Mouse (Mus musculus): Measurements from ENCODE around the gene Rab1a.
"Not testable (repeated sequence)": the region's sequence is repeated elsewhere in the genome, so short reads cannot be mapped to it uniquely, and the experiment has no call there.

The Rab1a gene

DNA sequence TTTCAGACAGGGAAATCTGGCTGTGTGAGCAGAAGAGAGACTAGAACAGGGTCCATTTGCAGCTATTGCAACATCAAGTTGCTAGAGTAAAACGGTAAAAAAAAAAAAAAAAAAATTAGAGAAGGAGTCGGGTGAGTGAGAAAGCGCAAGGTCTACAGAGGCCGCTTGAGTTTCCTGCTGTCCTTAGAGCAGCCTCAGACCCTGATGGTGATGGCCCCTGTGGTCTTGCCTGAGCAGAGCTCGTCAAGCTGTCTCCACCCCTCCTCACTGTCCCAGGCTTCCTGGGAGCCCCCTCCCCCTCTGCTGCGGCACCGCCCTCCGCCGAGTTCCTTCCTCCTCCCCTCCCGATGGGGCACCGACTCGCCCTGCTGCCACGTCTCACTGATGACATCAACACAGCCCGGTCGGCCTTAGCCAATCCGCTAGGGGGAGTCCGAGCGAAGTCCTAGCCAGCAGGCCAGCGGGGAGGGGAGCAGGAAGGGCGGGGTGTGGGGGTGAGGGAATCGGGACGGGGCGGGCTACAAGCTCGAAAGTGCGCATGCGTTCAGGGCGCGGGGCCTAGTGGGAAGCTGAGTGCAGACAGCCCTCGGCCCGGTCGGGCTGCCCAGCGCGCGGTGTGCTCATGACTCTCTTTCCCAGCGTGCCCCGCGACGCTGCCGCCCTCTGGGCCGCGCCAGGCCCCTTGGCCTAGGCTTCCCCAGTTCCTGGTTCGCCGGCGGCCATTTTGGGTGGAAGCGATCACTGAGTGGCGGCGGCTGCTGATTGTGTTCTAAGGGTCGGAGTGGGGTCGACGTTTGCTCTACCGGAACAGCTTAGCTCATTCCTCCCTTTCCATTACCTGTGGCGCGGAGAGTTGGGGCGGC, at the start of gene Rab1a:
TSS of gene Rab1a (plus strand) at position 720 of the 863 bp plus-strand sequence.
- DNase-seq, result peak; percentile 100

DNA sequence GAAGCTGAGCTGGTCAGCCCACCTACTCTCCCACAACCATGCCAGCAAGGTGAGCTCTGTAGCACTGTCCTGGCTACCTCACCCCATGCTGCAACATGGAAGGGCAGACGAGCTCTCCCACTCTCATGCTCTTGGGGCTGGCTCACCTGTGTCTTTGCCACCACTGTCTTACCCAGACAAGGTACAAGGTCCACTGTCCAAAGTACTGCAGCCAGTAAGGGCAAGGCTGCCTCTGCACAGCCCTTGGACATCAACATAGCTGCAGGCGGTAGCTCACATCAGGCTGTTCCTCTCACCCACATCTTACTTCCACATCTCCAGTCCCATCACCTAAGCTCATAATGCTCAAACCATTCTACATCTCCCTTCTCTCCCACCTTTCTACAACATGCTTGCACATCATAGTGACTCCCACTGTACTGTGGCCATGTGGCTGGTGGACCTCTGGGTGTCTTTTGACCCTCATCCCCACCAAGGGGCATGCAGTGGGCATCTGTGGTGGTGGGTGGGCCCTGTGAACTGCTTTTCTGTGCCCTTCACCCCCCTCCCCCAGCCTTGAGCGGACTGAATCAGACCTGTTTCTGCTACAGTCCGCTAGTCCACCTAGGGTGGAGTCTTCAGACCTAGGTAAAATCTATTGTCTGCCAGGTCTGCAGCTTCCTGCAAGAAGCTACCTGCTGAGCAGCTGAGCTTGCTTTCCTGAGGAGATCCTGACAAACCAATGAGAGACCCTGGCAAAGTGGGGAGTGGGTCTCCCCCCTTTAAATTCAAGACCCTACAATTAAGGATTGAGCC, 48.9 kb upstream of the Rab1a start:
- no peak for DNase-seq

DNA sequence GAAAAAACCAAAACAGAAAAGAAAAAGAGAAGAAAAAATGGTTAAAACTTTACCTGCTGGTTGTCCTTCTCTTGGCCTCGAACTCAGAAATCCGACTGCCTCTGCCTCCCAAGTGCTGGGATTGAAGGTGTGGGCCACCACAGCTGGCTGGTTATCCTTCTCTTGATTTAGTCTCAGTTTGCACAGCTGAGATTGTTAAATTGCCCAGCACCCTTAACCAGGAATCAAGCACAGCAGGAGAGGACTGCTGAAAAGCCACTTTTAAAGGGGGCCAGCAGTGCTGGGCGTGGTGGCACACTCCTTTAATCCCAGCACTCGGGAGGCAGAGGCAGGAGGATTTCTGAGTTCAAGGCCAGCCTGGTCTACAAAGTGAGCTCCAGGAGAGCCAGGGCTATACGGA, 47.7 kb upstream of the Rab1a start:
- not testable (repeated sequence) for DNase-seq

DNA sequence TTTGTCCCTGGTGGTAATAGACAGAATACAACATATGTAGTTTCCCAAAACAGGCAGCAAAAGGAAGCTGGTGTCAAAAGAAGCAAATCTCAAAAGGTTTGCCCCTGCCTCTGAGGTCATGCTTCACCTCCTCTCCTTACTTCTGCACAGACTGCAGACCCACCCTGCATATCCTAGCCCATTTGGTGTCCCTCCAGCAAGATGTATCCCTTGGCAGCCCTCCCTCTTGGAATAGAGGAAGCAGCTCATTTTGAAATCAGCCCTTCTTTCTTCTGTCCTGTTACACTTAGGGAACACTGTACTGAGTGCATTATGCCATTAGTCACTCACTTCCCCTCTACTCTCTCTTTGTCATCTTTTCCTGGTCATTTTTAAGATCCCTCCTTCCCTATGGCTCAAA, 42.4 kb upstream of the Rab1a start:
- DNase-seq, result no peak

DNA sequence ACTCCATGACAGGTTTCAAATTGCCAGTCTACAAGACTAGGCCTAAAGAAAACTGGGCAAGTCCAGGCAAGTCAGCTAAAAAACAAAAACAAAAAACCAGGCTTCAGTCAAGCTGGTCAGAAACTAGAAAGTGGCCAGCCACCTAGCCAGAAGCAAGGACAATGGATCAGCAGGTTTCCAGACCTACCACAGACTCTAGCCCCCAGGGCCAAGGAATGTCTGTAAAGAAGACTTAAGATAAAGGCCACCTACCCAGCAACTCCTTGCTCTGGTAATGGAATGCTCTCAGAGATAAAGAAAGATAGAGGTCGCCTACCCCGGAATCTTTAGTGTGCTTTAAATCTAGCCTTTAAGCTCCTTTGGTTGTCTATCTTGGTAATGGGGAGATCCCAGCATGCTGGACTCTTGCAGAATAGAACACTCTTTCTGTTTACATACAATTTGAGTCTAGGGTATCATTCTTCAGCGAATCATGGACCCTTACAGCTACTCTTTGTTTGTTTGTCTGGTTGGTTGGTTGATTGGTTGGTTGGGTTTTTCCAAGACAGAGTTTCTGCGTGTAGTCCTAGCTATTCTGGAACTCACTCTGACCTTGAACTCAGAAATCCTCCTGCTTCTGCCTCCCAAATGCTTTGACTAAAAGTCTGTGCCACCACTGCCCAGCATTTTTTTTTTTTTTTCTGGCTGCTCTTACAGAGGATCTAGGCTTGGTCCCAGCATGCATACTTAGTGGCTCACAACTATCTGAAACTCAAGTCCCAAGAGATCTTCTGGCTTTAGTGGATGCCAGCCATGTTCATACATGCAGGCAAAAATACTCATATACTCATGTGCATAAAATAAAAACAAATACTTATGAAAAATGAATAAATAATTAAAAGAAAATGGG, 36.0 kb upstream of the Rab1a start:
- DNase-seq, result no peak

DNA sequence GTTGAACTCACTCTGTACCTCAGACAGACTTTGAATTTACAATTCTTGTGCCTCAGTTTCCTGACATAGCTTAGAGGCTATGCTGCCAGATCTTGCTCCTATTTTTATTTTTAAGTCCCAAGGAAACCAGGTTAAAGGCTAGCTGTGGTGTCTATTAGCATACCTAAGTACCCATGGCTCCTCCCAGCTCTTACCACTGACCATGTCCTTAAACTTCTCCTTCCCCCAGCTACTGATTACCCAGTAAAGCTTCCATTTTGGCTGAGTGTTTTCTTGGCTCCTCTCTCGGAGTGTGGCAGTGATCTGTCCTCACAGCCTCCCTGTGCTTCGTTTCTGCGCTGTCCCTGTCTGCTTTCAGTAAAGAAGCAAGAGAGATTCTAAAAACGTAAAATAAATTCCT, 35.2 kb upstream of the Rab1a start:
- DNase-seq, result no peak

DNA sequence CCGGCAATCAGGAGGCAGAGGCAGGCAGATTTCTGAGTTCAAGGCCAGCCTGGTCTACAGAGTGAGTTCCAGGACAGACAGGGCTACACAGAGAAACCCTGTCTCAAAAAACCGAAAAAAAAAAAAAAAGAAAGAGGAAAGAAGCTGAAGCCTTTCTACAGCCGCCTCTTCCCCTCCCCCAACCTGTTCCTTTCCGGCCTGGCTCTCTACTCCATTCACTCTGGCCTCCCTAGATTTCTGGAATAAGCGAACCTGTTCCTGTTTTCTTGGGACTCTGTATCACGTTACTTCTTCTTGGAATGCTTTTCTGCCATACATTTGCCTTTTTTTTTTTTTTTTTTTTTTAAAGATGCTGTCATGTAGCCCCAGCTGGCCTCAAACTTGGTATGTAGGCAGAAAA, 34.8 kb upstream of the Rab1a start:
- not testable (repeated sequence) for DNase-seq

DNA sequence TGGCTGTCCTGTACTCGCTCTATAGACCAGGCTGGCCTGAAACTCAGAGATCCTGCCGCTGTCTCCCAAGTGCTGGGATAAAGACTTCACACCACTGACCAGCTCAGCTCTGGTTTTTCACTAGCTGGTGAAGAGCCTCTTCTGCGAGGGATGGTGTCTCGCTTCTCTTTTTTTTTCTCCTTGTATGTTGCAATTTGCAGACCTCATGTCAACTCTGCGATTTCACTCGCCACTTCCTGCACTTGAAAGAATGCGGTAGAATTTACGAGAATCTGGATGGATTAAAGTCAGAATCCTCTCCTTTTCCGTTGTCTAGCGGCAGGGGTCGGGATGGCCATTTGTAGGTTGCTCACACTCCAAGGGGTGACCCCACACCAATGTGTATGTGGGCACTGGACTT, 32.3 kb upstream of the Rab1a start:
- no peak for DNase-seq

DNA sequence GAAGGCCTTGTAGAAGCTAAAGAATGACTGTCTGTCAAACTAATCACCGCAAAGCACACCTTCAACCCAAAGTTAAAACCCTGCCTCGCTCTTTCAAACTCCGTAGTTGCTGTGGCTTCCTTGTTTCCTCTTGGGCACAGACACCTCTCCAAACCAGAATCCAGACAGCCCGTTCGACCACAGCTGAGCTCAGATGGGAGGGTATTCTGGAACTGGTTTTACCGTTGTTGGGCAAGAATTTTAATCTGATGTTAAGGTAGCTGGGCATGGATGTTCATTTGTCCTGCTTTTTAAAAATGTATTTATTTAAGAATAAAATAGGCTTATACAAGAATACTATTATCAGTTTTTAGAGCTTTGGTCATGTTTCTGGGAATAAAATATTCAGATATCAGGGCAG, 14.0 kb upstream of the Rab1a start:
- DNase-seq, result no peak

DNA sequence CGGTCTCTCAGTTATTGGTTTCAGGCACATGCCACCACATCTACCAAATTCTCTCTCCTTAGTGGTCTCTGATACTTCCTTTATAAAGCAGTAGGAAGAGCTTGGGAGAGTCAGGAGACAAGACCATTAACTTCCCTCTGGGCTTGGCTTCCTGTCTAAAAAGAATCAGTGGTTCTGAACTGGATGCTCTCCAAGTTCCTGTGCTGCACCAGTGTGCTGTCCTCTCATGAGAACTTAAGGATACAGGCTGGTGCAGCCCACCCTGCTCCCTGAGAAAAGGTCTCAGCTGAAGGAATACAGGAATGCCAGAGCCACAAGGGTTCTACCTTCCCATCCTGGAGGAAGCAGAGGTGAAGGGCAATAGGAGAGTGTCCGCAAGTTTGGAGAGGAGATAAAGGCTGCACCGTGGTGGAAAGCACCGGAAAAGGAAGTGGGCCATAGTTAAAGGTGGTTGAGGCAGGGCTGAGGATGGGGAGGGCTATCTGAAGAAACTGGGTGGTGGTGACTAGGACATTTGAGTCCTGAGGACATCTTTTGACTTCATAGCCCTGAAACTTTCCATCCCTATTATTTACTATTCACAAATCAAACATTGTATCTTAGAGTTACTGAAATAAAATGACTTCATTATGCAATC, 8.0 kb upstream of the Rab1a start:
- peak in 1 of 2 experiments; percentile 3 for DNase-seq

DNA sequence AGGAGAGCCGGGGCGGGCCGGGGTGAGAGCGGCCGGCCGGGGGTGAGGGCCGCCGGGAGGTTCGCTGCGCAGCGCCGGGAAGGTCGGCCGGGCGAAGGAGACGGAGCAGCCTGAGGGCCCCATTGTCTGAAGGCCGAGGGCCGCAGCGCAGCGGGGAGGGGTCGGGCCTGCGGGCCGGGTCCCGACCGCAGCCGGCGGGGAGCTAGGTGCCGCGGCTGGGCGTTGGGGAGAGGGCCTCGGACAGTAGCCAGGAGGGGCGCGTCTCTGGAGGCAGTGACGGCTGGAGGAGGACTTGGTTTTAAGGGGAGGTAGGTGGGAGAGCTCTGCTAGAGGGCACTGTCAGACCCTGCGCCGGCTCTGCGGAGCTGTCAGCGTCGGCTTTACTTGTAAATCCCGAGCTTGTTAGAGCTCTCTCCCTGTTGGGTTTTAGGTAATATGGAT, 449 bp downstream of the Rab1a start:
- DNase-seq, result peak in 1 of 2 experiments; percentile 58

DNA sequence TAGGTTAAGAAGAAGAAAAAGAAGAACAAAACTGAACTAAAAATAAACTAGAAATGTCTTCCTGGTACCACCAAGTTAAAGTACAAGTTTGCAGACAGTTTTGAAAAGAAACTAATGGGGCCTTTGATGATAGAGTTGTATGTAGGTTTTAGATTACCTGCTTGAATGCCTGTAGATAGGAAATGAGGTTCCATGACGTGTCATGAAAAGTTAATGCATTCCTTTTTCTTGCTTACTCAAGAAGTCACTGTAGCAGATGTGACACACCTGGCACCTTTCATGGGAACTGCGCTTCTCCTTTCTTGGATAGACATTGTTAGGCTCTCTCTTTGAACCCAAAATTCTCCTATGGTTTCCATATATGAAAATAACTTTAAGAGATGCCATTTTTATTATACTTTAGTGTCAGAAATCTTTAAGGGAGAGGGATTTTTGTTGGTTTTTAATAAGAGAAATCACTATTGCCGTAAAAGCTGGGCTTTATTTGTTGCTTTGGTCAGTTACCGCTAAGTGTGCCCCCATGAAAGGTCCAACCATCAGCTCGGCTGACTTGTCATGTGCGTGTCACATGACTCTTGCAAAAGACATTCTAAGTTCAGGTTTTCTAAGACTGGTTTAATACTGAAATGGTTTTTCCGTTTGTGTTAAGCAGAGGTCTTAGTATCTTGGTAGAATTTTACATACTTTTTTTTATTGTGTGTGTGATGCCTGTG, 1.2 kb downstream of the Rab1a start:
- no peak for DNase-seq

DNA sequence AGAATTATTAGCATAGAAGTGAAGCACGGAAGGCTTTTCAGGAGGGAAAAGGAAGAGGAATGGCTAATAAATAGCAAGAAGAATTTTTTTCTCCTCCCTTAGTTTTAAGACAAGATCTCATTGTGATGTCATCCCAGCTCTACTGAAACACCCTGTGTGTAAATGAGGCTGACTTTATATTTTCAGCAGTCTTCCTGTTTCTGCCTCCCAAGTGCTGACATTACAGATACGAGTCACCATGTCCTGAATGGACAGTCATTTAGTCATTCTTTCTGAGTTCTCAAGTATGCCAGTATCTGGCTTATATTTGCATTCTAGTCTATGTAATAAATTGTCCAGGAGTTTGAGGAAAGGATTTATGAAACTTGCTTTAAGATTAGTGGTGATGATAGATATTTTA, 3.1 kb downstream of the Rab1a start:
- DNase-seq, result no peak

DNA sequence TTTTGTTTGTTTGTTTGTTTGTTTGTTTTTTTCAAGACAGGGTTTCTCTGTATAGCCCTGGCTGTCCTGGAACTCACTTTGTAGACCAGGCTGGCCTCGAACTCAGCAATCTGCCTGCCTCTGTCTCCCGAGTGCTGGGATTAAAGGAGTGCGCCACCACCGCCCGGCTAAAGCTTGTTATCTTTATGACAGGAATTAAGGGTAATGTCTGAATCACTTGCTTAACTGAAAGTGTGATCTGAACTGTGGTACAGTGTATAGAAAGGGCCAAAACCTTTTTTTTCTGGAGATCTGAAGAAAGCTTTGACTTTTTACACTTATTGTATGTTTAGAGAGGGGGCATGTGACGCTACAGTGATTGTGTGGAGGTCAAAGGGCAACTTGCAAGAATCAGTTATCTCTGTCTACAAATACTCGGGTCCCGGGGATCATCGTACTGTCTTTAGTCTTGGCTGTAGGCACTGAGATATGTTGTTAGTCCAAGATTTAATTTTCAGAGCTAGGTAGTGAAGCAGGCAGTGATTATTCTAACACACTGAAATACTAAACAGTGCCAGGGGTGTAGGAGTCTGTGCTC, 3.7 kb downstream of the Rab1a start:
- DNase-seq, result no peak

DNA sequence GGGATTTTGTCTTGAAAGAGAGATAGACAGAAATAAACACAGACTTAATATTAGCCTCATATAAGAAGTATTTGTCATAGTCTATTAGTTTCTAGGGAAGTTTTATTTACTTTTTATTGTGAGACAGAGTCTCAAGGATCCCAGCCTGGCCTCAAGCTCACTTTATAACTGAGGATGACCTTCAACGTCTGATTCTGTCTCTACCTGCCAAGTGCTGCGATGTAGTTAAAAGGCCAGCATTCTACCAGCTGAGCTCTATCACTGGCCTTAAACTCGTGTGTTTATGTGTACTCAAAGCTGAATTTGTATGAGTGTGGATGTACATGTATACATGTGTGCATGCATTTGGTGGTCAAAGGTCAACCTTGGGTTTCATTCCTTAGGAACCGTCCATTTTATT, 4.3 kb downstream of the Rab1a start:
- no peak for DNase-seq

DNA sequence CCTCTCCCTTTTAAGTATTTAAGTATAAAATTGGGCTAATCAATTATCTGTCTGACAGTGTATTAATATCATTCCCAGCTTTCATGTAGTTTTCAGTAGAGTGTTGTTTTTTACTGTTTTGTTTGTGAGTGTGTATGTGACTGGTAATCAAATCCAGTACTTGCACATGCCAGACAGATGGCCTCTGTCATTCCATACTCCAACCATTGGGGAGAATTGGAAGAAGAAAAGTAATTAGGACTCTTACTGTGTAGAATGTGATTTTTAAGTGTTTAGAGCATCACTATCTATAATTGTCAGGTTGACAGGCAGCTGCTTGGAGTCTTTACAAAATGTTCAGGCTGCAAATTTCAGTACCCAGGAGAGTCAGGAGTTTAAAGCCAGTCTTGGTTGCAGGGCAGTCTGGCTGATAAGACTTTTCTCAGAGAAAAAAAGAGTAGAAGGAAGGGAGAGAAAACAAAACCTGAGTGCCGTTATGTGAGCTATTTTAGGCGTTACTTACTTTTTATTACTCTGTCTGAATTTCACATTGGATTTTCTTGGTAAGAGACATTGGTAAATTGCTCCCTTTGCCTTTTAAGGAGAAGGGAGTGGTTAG, 5.5 kb downstream of the Rab1a start:
- no peak for DNase-seq

DNA sequence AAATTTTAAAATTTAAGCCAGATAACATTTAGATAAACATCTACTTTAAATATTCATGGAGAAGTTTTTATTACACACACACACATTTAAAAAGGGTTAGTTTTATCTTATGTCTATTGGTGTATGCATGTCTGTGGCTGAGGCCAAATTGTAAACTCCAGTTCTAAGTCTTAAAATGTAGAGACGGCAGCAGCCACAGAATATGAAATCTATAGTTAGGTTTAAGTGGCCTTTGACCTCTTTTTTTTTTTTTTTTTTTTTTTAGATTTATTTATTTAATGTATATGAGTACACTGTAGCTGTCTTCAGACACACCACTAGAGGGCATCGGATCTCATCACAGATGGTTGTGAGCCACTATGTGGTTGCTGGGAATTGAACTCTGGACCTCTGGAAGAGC, 6.4 kb downstream of the Rab1a start:
- DNase-seq, result no peak

DNA sequence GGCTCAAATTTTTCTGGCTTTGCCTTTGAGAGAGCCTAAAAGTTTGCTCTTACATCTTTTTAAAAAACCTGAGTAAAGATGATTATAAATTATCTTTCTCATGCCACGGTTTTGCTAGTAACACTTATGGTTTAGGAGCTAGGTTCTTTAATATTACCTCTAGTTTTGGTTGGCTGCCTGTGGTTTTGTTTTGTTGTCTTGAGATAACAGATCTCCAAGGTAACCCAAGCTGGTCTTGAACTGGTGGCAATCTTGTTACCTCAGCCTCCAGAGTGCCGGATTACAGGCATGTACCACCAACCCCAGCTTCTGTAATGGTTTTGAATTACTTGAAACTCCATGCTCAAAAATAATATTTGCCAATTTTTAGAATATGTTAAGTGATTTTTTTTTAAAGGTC, 10.6 kb downstream of the Rab1a start:
- DNase-seq, result no peak

DNA sequence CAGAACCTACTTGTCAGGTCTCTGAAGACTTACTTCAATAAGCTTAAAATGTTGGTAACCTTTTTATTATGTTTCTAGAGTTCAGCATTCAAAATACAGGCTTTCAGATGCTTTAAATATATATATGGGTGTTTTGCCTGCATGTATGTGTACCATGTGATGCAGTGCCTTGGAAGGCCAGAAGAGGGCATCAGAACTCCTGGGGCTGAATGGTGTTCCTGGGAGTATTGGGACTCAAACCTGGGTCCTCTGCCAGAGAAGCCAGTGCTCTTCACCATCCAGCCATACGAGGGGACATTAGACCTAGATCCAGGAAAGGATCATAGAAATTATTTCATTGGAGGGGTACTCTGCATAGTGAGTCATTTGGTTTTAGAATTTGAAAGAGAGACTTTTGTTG, 13.5 kb downstream of the Rab1a start:
- DNase-seq, result peak; percentile 36 to 45

DNA sequence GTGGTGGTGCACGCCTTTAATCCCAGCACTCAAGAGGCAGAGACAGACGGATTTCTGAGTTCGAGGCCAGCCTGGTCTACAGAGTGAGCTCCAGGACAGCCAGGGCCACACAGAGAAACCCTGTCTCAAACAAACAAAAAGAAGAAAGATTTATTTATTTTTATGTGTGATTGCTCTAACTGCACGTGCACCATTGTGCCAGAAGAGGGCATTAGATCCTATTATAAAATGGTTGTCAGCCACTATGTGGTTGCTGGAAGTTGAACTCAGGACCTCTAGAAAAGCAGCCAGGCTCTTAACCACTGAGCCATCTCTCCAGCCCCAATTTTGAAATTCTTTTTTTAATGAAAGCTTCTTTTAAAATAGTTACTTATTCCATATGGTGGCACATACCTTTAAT, 15.2 kb downstream of the Rab1a start:
- DNase-seq, result no peak

DNA sequence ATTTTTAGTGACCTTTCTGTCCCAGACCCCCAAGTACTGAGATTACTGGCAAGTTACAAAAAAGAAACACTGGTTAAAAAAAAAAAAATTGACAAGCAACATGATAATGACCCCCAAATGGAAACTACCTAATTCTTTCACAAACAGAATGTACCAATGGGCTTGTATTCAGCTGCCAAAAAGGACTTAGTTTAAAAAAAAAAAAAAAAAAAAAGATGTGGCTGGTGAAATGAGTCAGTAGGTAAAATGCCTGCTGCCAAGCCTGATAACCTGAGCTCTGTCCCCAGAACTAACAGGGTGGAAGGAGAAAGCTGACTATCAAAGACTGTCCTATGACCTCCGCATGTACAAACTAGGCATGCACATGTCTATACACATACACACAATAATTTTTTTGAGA, 16.0 kb downstream of the Rab1a start:
- no peak for DNase-seq
